Mouse (Mus musculus): ENCODE measurements around the gene Serac1.

Serac1 gene

DNA sequence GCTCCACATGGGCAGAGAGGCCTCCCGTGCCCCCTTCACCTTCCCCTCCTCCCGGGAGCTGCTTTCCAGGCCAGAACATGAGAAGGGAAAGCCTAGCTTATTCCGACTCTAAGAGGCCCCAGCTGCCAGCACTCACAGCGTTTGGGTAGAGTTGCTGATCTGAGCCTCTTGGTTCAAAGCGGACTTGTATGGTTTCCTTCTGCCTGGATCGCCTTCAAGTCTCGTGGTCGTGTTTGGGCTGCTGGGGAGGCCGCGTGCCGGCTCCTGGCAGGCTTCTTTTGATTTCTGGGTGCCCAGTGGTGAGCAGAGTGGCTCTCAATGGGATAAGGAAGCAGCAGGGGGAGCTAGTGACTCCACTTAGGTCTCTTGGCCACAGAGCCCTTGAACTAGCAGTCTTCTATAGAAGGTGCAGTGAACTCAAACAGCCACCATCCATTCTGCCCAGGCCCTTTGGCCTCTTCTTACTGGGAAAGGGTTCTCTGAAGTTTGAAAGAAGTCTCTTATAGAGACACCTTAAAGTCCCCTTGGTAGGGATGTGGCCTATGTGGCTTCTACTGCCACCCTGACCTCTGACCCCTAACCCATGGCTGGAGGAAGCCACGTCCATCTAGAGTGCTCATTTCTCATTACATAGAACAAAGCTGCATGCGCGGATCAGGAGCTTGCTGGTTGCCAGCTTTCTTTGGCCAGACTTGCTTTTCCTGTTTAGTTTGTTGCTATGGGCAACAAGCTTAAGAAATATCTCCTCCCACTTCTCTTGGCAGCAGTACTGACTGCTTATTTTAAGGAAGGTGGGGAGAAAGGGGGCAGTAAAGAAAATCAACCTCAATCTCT is 73.7 kb downstream of the Serac1 start:
- CTCF ChIA-PET: no interaction called here

- CTCF ChIA-PET: no interaction called here
Observed at GRCm38 (mm10) chr17:6005246-6005637, 74.3 kb downstream of the Serac1 start.

- CTCF ChIA-PET: no interaction called here
Observed at GRCm38 (mm10) chr17:6003661-6004060, 75.9 kb downstream of the Serac1 start.

- CTCF ChIA-PET: interaction anchor here (0.6 kb wide), 1 partner anchor 63 kb away, joined by 6 read pairs; no protein-coding TSS in a partner anchor
Observed at GRCm38 (mm10) chr17:6002563-6002962, 77.0 kb downstream of the Serac1 start.

DNA sequence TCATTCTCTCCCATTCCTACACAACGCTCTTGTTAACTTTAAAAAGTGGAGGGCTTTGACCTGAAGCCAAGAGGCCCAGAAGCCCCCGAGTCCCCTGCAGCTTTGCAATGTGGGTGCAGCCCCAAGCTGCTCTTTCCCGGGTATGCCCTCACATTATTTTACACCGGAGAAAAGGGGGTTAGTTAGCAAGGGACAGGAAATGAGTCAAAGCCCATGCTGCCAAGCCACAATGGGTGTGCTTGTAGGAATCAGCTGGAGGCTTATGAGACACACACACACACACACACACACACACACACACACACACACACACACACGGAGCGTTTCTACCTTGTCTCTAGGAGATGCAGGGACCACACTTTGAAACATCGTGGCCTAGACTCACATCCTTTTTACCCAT is 77.7 kb downstream of the Serac1 start:
- CTCF ChIA-PET: no interaction called here

DNA sequence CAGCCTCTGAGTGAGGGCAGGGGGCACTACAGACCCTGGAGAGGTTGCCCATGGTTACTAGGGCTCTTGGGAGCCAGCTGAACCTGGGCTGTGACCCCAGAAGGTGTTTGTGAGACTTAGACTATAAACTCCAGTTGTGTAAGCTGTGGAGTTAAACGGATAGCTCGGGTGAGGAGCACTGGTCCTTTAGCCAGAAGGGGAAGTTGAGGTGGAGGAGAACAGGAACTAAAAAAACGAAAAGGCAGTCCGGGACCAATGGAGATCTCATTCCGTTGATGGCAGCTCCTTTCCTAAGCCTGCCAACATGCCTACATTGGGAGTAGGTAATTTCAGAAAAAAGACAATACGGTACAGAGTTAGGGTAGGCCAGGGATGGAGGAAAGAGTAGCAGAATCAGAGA is 78.2 kb downstream of the Serac1 start:
- CTCF ChIA-PET: no interaction called here

GRCm38 (mm10) chr17:6000864-6001319 is 78.6 kb downstream of the Serac1 start:
- CTCF ChIA-PET: no interaction called here

- CTCF ChIA-PET: interaction anchor here (0.6 kb wide), 1 partner anchor 13 kb away, joined by 3 read pairs; no protein-coding TSS in a partner anchor
Observed at GRCm38 (mm10) chr17:5999039-5999543, 80.5 kb downstream of the Serac1 start.

DNA sequence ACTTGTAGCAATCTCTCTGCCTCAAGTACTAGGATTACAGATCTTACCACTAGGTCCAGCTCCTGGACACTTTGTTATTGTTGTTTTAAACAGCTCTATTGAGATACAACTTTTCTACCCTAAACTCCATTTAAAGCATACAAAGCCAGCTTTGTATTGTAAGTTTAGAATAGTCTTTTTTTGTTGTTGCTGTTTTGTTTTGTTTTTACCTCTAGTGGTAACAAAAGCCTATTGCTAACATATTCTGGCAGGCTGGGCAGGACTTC is 81.4 kb downstream of the Serac1 start:
- CTCF ChIA-PET: interaction anchor here (0.6 kb wide), 1 partner anchor 14 kb away, joined by 3 read pairs; no protein-coding TSS in a partner anchor

DNA sequence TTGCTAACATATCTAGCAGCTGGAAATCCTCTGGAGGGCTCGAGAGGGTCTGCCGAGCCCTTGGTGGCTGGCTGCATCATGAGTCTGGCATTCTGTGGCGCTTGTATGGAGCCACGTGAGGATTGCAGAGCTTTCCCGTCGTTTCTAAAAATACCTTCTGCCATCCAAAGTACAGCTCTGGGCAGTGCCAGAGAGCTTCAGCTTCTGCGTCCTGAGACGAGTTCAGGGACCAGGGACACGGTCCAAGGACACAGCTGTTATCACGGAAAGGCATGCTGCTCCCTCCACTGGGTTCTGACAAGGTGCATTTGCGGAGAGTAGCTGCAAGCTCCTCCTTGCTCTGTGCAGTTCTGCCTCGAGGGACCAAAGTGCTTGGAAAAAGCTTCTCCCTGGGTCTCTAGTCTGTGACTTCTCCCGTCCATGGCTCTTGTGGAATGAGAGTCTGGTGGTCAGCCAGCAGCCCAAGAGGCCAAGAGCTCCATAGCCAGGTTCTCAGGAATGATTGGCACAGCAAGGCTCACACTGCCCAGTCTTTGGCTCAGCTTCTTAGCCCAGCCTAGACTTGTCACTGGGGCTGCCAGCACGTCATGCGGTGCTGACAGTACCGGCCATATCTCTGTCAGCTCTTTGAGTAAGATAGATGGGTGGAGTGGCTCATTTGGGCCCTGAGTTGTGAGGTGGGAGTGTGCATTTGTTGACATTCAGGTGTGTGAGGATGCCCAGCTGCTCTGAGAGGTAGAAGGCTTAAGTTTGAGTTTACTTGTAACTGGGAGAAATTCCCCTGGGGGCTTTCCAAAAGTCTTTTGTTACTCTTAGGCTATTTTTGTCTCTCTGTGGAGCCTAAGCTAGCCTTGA is 81.9 kb downstream of the Serac1 start:
- CTCF ChIA-PET: interaction anchor here (0.6 kb wide), 1 partner anchor 14 kb away, joined by 3 read pairs; no protein-coding TSS in a partner anchor

GRCm38 (mm10) chr17:5996589-5996988 is 83.0 kb downstream of the Serac1 start:
- CTCF ChIA-PET: no interaction called here

DNA sequence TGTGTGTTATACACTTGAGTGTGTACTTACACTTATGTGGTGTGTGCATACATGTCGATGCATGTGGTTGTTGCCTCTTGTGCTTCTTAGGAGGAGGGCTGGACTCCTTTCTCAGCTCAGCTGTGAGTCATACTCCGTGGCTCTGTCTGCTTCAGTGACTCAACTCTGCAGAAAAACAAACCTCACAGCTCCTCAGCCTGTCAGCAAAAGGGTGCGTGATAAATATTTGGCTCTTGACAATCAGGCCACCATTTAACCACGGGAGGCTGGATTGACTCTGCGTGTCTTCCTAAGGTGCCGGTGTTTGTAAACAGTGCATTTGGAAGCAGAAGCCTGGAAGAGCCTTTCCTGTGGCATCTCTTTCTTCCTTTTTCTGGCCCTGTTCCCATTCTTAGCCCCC is 84.9 kb downstream of the Serac1 start:
- CTCF ChIA-PET: no interaction called here

- CTCF ChIA-PET: no interaction called here
Observed at GRCm38 (mm10) chr17:5993581-5994260, 85.8 kb downstream of the Serac1 start.

GRCm38 (mm10) chr17:5992866-5993580 is 86.5 kb downstream of the Serac1 start:
- CTCF ChIA-PET: no interaction called here

All from spleen, embryonic (tissue).